Mouse (Mus musculus): ENCODE measurements at regions not wholly inside any gene's neighbourhood (a gene's known extent, or its start where the extent isn't known, plus 50 kb on each side); places are given as distances from the start of the nearest gene placed in this dataset.

- Histone ChIP-seq H3K36me3 (ENCODE audit: insufficient read depth, low read length) (no peaks in the 10 kb centered on the region), H3K27me3 (ENCODE audit: insufficient read depth, low read length) (no peaks in the 10 kb centered on the region), H3K4me3 (replicated peaks; ENCODE audit: low read length) (no peak overlapping the region), H3K9me3 (ENCODE audit: low read length) (no peaks in the 10 kb centered on the region), H3K4me1 (replicated peaks; ENCODE audit: low read depth, low read length) (no peaks in the 10 kb centered on the region)
- TF ChIP-seq NANOG (IDR thresholded peaks at IDR 0.05; ENCODE audit: borderline replicate concordance, low read length) (no peak), POU5F1 (IDR thresholded peaks at IDR 0.05; ENCODE audit: borderline replicate concordance, low read length) (no peak), CTCF (conservative IDR thresholded peaks at IDR 0.05; ENCODE audit: low read length) (no peak)
These were observed 294.1 kb upstream of the Rnaseh2b start for GRCm38 (mm10) chr14:61998259-61998658.

- H3K27me3 ChIP-seq (ENCODE audit: insufficient read depth, low read length), result no peaks in the 10 kb centered on the region
These were observed 290.9 kb upstream of the Rnaseh2b start for GRCm38 (mm10) chr14:62001481-62001949.

GRCm38 (mm10) chr14:62002131-62002530 lies 290.3 kb upstream of the Rnaseh2b start:
- H3K4me1 ChIP-seq (replicated peaks; ENCODE audit: low read depth, low read length), result no peaks in the 10 kb centered on the region
- no peak overlapping the region for H3K4me3 ChIP-seq (replicated peaks; ENCODE audit: low read length)
- H3K36me3 ChIP-seq (ENCODE audit: insufficient read depth, low read length), result no peaks in the 10 kb centered on the region

More at GRCm38 (mm10) chr14:62001481-62001949, 290.9 kb upstream of the Rnaseh2b start:
- Histone ChIP-seq H3K9me3 (ENCODE audit: low read length) (no peaks in the 10 kb centered on the region), H3K36me3 (ENCODE audit: insufficient read depth, low read length) (no peaks in the 10 kb centered on the region), H3K4me1 (replicated peaks; ENCODE audit: low read depth, low read length) (no peaks in the 10 kb centered on the region), H3K4me3 (replicated peaks; ENCODE audit: low read length) (no peak overlapping the region)
- no peak for TF ChIP-seq CTCF (conservative IDR thresholded peaks at IDR 0.05; ENCODE audit: low read length)
- no peak for TF ChIP-seq NANOG (IDR thresholded peaks at IDR 0.05; ENCODE audit: borderline replicate concordance, low read length)
- TF ChIP-seq POU5F1 (IDR thresholded peaks at IDR 0.05; ENCODE audit: borderline replicate concordance, low read length), result no peak

GRCm38 (mm10) chr14:62003013-62003781 lies 289.2 kb upstream of the Rnaseh2b start:
- TF ChIP-seq CTCF (conservative IDR thresholded peaks at IDR 0.05; ENCODE audit: low read length) (no peak), POU5F1 (IDR thresholded peaks at IDR 0.05; ENCODE audit: borderline replicate concordance, low read length) (no peak), NANOG (IDR thresholded peaks at IDR 0.05; ENCODE audit: borderline replicate concordance, low read length) (no peak)
- Histone ChIP-seq H3K4me3 (replicated peaks; ENCODE audit: low read length) (no peak overlapping the region), H3K27me3 (ENCODE audit: insufficient read depth, low read length) (no peaks in the 10 kb centered on the region), H3K9me3 (ENCODE audit: low read length) (0 out of 2 replicates have a peak, but pooled peaks cover 5% of the 10 kb centered on the region), H3K36me3 (ENCODE audit: insufficient read depth, low read length) (no peaks in the 10 kb centered on the region), H3K4me1 (replicated peaks; ENCODE audit: low read depth, low read length) (no peaks in the 10 kb centered on the region)

More at GRCm38 (mm10) chr14:62002131-62002530, 290.3 kb upstream of the Rnaseh2b start:
- Histone ChIP-seq H3K9me3 (ENCODE audit: low read length) (no peaks in the 10 kb centered on the region), H3K27me3 (ENCODE audit: insufficient read depth, low read length) (no peaks in the 10 kb centered on the region)
- TF ChIP-seq POU5F1 (IDR thresholded peaks at IDR 0.05; ENCODE audit: borderline replicate concordance, low read length), result no peak

- Histone ChIP-seq H3K27me3 (ENCODE audit: insufficient read depth, low read length) (no peaks in the 10 kb centered on the region), H3K4me3 (replicated peaks; ENCODE audit: low read length) (no peak overlapping the region), H3K36me3 (ENCODE audit: insufficient read depth, low read length) (no peaks in the 10 kb centered on the region), H3K9me3 (ENCODE audit: low read length) (0 out of 2 replicates have a peak, but pooled peaks cover 5% of the 10 kb centered on the region), H3K4me1 (replicated peaks; ENCODE audit: low read depth, low read length) (no peaks in the 10 kb centered on the region)
- TF ChIP-seq POU5F1 (IDR thresholded peaks at IDR 0.05; ENCODE audit: borderline replicate concordance, low read length) (no peak), NANOG (IDR thresholded peaks at IDR 0.05; ENCODE audit: borderline replicate concordance, low read length) (no peak), CTCF (conservative IDR thresholded peaks at IDR 0.05; ENCODE audit: low read length) (no peak)
These were observed 288.6 kb upstream of the Rnaseh2b start for GRCm38 (mm10) chr14:62003797-62004196.

- Histone ChIP-seq H3K4me1 (replicated peaks; ENCODE audit: low read depth, low read length) (no peaks in the 10 kb centered on the region), H3K9me3 (ENCODE audit: low read length) (0 out of 2 replicates have a peak, but pooled peaks cover 5% of the 10 kb centered on the region), H3K36me3 (ENCODE audit: insufficient read depth, low read length) (no peaks in the 10 kb centered on the region), H3K4me3 (replicated peaks; ENCODE audit: low read length) (no peak overlapping the region), H3K27me3 (ENCODE audit: insufficient read depth, low read length) (no peaks in the 10 kb centered on the region)
- no peak for TF ChIP-seq CTCF (conservative IDR thresholded peaks at IDR 0.05; ENCODE audit: low read length)
- no peak for TF ChIP-seq POU5F1 (IDR thresholded peaks at IDR 0.05; ENCODE audit: borderline replicate concordance, low read length)
- TF ChIP-seq NANOG (IDR thresholded peaks at IDR 0.05; ENCODE audit: borderline replicate concordance, low read length), result no peak
These were observed 283.7 kb upstream of the Rnaseh2b start for GRCm38 (mm10) chr14:62008707-62009106.

GRCm38 (mm10) chr14:62018804-62019203 lies 273.6 kb upstream of the Rnaseh2b start:
- Histone ChIP-seq H3K9me3 (ENCODE audit: low read length) (no peaks in the 10 kb centered on the region), H3K4me3 (replicated peaks; ENCODE audit: low read length) (no peak overlapping the region), H3K4me1 (replicated peaks; ENCODE audit: low read depth, low read length) (no peaks in the 10 kb centered on the region), H3K27me3 (ENCODE audit: insufficient read depth, low read length) (no peaks in the 10 kb centered on the region), H3K36me3 (ENCODE audit: insufficient read depth, low read length) (no peaks in the 10 kb centered on the region)
- TF ChIP-seq CTCF (conservative IDR thresholded peaks at IDR 0.05; ENCODE audit: low read length), result no peak
- no peak for TF ChIP-seq POU5F1 (IDR thresholded peaks at IDR 0.05; ENCODE audit: borderline replicate concordance, low read length)
- TF ChIP-seq NANOG (IDR thresholded peaks at IDR 0.05; ENCODE audit: borderline replicate concordance, low read length), result no peak

GRCm38 (mm10) chr14:62020996-62021395 lies 271.4 kb upstream of the Rnaseh2b start:
- no peaks in the 10 kb centered on the region for H3K9me3 ChIP-seq (ENCODE audit: low read length)
- peaks cover 3% of the 10 kb centered on the region; the same call in 1 of the 2 replicates for H3K27me3 ChIP-seq (ENCODE audit: insufficient read depth, low read length)
- no peaks in the 10 kb centered on the region for H3K36me3 ChIP-seq (ENCODE audit: insufficient read depth, low read length)
- H3K4me3 ChIP-seq (replicated peaks; ENCODE audit: low read length), result no peak overlapping the region
- no peak for TF ChIP-seq POU5F1 (IDR thresholded peaks at IDR 0.05; ENCODE audit: borderline replicate concordance, low read length)
- no peak for TF ChIP-seq NANOG (IDR thresholded peaks at IDR 0.05; ENCODE audit: borderline replicate concordance, low read length)
- TF ChIP-seq CTCF (conservative IDR thresholded peaks at IDR 0.05; ENCODE audit: low read length), result no peak
- H3K4me1 ChIP-seq (replicated peaks; ENCODE audit: low read depth, low read length), result no peaks in the 10 kb centered on the region
